Mouse (Mus musculus) liver, embryonic 14.5 days (tissue): ENCODE results near the gene Klhl29. TPM values are rescaled to one million over a fixed set of nuclear protein-coding genes. Genes with fewer than 3 reads are reported as not detected.

Experiments
- ATAC-seq: fragments of 200-750 bp; cut with Nextera tagmentation; 2 replicates; pipeline ENCODE4 v1.8.0; 2017; ENCODE audit warnings: moderate number of reproducible peaks, mild to moderate bottlenecking, moderate library complexity; ENCODE audit not compliant: insufficient read depth
- DNase-seq, 3 experiments: peaks; one replicate each; pipeline ENCODE4 v3.0.0-alpha.2; 2012 to 2013; ENCODE audit warnings: low read depth in 3 of 3, low spot score in 3 of 3
- H3K27ac ChIP-seq: fragments of 300-500 bp; sonication (generic); 2 replicates; pipeline ENCODE4 v1.5.1; 2014; ENCODE audit warnings: moderate library complexity, mild to moderate bottlenecking, control low read depth, inconsistent platforms
- H3K27me3 ChIP-seq: fragments of 300-500 bp; sonication (generic); 2 replicates; pipeline ENCODE4 v1.6.1; 2014; ENCODE audit warnings: mild to moderate bottlenecking, low read length, moderate library complexity; ENCODE audit not compliant: control insufficient read depth, insufficient read depth
- H3K36me3 ChIP-seq: fragments of 300-500 bp; sonication (generic); replicated peaks from 2 replicates; pipeline ENCODE4 v1.6.1; 2014; ENCODE audit warnings: low read depth; ENCODE audit not compliant: control insufficient read depth, insufficient read depth
- H3K4me1 ChIP-seq, 2 experiments: fragments of 200-500 bp in 1 of 2; fragments of 300-500 bp in 1 of 2; sonication (generic) in 1 of 2; replicated peaks; 2 replicates each; pipeline ENCODE4 v1.6.1; 2012 to 2014; ENCODE audit warnings: antibody characterized with exemption in 1 of 2, inconsistent platforms in 1 of 2, low read length in 1 of 2; ENCODE audit not compliant: control insufficient read depth in 2 of 2, insufficient read depth in 2 of 2
- H3K4me2 ChIP-seq: fragments of 300-500 bp; sonication (generic); 2 replicates; pipeline ENCODE4 v1.6.1; 2014; ENCODE audit warnings: low read depth, mild to moderate bottlenecking, control low read depth, moderate library complexity
- H3K4me3 ChIP-seq, 2 experiments: fragments of 200-500 bp in 1 of 2; fragments of 300-500 bp in 1 of 2; sonication (generic) in 1 of 2; 2 replicates each; pipeline ENCODE4 v1.5.1; 2012 to 2014; ENCODE audit warnings: low read depth in 2 of 2, low read length in 2 of 2, mild to moderate bottlenecking in 2 of 2, control low read depth in 1 of 2, inconsistent platforms in 1 of 2, moderate library complexity in 1 of 2; ENCODE audit not compliant: insufficient read depth in 1 of 2
- H3K9ac ChIP-seq: fragments of 300-500 bp; sonication (generic); replicated peaks from 2 replicates; pipeline ENCODE4 v1.6.1; 2014; ENCODE audit warnings: mild to moderate bottlenecking, control low read depth, moderate library complexity
- H3K9me3 ChIP-seq: fragments of 300-500 bp; sonication (generic); 2 replicates; pipeline ENCODE4 v1.6.1; 2016; ENCODE audit warnings: low read length, mixed read lengths; ENCODE audit not compliant: control insufficient read depth
- CTCF ChIP-seq: IDR thresholded peaks from 2 replicates; pipeline ENCODE4 v1.5.1; 2016; ENCODE audit warnings: antibody characterized with exemption, low read depth, control low read depth
- EP300 ChIP-seq: IDR thresholded peaks from 2 replicates; pipeline ENCODE4 v1.6.1; 2016; ENCODE audit warnings: antibody characterized with exemption, low read depth
- whole genome bisulfite sequencing: fragments of 180-500 bp; shearing (Covaris S2); extraction: QIAGEN DNeasy Blood & Tissue Kit; methylation state at CpG from one replicate; pipeline ENCODE4 v1.1.7; 2014; ENCODE audit not compliant: insufficient replicate concordance; 5-methylcytosine and 5-hydroxymethylcytosine counted together
- polyA plus RNA-seq, 2 experiments: library from polyadenylated mRNA; depleted of rRNA in 1 of 2; stranded (reverse) in 1 of 2; unstranded in 1 of 2; fragments of >200 nt; fragmentation: Nextera tagmentation in 1 of 2; extraction: Ambion mirVana in 1 of 2; gene quantifications; 2 replicates each; pipeline versions ENCODE4 v1.2.1 to v1.2.3; 2012 to 2014

Klhl29 gene
- polyA plus RNA-seq, 2 experiments: 0.06 to 0.11 TPM

GRCm38 (mm10) chr12:5257174-5257573 is 118.3 kb downstream of the Klhl29 start:
- ATAC-seq: no peak
- TF ChIP-seq CTCF (no peak), EP300 (no peak)
- DNase-seq: no peak

GRCm38 (mm10) chr12:5255079-5255478 is 120.4 kb downstream of the Klhl29 start:
- Histone ChIP-seq H3K27ac (no peak overlapping the region), H3K9ac (no peak overlapping the region), H3K4me1 (no peaks in the 10 kb centered on the region), H3K36me3 (no peaks in the 10 kb centered on the region), H3K27me3 (no peaks in the 10 kb centered on the region), H3K4me3 (no peak overlapping the region), H3K4me2 (no peak overlapping the region), H3K9me3 (no peaks in the 10 kb centered on the region)
- TF ChIP-seq CTCF: no peak
- no peak for TF ChIP-seq EP300
- ATAC-seq: no peak
- no peak for DNase-seq
- 60% methylated on average over 9 of the region's 9 CpGs for WGBS

More at GRCm38 (mm10) chr12:5257174-5257573, 118.3 kb downstream of the Klhl29 start:
- 50% methylated on average over 4 of the region's 4 CpGs for WGBS
- no peaks in the 10 kb centered on the region for H3K27me3 ChIP-seq
- no peak overlapping the region for H3K27ac ChIP-seq
- H3K9me3 ChIP-seq: no peaks in the 10 kb centered on the region
- no peak overlapping the region for H3K4me2 ChIP-seq
- no peaks in the 10 kb centered on the region for H3K4me1 ChIP-seq
- H3K36me3 ChIP-seq: no peaks in the 10 kb centered on the region
- H3K9ac ChIP-seq: no peak overlapping the region
- H3K4me3 ChIP-seq: no peak overlapping the region

- H3K4me3 ChIP-seq: no peak overlapping the region
- no peaks in the 10 kb centered on the region for H3K36me3 ChIP-seq
- no peak overlapping the region for H3K27ac ChIP-seq
- no peak for TF ChIP-seq EP300
- no peak for TF ChIP-seq CTCF
- H3K9me3 ChIP-seq: no peaks in the 10 kb centered on the region
- no peak overlapping the region for H3K9ac ChIP-seq
- DNase-seq (no peak), ATAC-seq (no peak)
- no peaks in the 10 kb centered on the region for H3K4me1 ChIP-seq
- 71% methylated on average over 4 of the region's 4 CpGs for WGBS
- no peak overlapping the region for H3K4me2 ChIP-seq
- H3K27me3 ChIP-seq: no peaks in the 10 kb centered on the region
Measured at GRCm38 (mm10) chr12:5254246-5254982, 121.1 kb downstream of the Klhl29 start.

- no peaks in the 10 kb centered on the region for H3K36me3 ChIP-seq
- no peak overlapping the region for H3K27ac ChIP-seq
- H3K9ac ChIP-seq: no peak overlapping the region
- no peak for DNase-seq
- H3K4me1 ChIP-seq: no peaks in the 10 kb centered on the region
- no peaks in the 10 kb centered on the region for H3K27me3 ChIP-seq
- no peak overlapping the region for H3K4me2 ChIP-seq
- ATAC-seq: no peak
- WGBS: 61% methylated on average over 10 of the region's 10 CpGs
- no peaks in the 10 kb centered on the region for H3K9me3 ChIP-seq
- TF ChIP-seq EP300 (no peak), CTCF (no peak)
- H3K4me3 ChIP-seq: no peak overlapping the region
Measured at GRCm38 (mm10) chr12:5253289-5254005, 122.0 kb downstream of the Klhl29 start.

- ATAC-seq: no peak
- 50% methylated on average over 2 of the region's 2 CpGs for WGBS
Measured at GRCm38 (mm10) chr12:5252569-5252968, 122.9 kb downstream of the Klhl29 start.

More at GRCm38 (mm10) chr12:5252569-5252968, 122.9 kb downstream of the Klhl29 start:
- no peaks in the 10 kb centered on the region for H3K27me3 ChIP-seq
- no peaks in the 10 kb centered on the region for H3K9me3 ChIP-seq
- no peak overlapping the region for H3K27ac ChIP-seq
- H3K4me3 ChIP-seq: no peak overlapping the region
- no peak for TF ChIP-seq EP300
- TF ChIP-seq CTCF: no peak
- H3K9ac ChIP-seq: no peak overlapping the region
- DNase-seq: no peak
- H3K4me1 ChIP-seq: no peaks in the 10 kb centered on the region
- H3K36me3 ChIP-seq: no peaks in the 10 kb centered on the region
- H3K4me2 ChIP-seq: no peak overlapping the region
